Mouse (Mus musculus): ENCODE measurements around the gene Slc27a1.

The Slc27a1 gene

DNA sequence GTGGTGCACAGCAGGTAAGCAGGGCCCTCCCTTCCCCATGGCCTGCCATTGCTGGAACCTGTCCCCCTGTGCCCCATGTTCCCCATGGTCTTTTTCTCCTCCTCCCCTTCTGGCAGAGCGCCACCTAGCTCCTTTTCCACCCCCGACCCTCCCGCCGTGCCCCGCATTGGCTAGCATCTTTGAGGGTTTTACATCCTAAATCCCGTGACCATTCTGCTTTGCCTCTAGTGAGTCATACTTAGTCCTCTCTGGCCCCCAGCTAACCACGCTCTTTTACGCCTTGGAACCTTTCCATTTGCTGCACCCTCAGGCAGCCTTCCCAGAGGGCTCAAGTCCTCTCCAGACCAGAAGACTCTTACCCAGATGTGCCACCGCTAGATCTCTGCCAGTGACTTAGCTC, 11.5 kb downstream of the Slc27a1 start:
- DNase-seq (ENCODE audit: low read depth, low spot score), result no peak

DNA sequence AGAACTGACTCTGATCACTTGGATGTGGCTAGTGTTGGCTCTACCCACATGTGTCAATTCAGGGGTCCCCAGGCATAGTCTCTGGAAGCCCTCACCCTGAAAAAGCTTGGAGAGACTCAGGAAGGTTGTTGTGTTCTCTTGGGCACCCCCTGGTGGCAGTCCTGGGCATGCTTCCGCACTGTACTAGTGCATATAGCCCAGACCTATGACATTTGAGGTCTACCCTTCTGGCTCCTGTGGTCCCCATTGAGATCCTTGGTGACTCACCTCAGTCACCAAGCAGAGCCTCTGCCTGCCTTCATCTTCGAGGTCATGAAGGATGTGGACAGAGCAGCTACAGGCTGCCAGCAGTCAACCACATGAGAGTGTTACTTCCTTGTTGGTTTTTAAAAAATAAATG, 18.2 kb downstream of the Slc27a1 start:
- DNase-seq (ENCODE audit: low read depth, low spot score), result no peak

DNA sequence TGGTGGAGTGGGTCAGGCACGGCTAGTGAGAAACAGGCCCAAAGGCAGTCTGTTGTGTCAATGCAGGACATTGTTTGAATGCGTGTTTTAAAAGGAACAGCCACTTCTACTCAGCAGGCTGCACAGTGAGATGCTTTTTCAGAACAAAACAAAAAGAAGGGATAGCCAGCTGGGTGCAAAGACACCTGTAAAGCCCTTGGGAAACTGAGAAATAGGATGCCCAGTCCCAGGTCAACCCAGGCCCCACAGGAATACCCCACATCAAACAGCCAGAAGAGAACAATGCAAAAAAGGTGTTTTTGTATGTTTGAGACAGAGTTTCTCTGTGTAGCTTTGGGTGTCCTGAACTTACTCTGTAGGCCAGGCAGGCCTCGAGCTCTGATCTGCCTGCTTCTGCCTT, 20.1 kb downstream of the Slc27a1 start:
- DNase-seq (ENCODE audit: low read depth, low spot score), result no peak

DNA sequence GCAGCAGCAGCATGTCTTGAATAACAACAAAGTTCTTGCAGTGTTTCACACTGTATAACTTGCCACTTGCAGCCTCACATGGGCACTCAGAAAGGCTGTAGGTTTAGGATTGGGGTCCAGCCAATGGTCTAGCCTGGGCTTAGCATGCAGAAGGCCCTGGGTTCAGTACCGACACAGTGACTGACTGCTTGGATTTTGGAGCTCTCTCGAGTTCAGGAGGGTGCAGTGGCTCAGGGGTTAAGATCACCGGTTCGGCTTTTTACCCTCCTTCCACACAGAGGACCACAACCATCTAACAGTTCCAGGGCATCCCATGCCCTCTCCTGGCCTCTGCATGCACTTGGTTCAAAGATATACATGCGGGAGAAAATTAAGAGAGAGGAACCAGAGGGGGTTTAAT, 22.3 kb downstream of the Slc27a1 start:
- no peak for DNase-seq (ENCODE audit: low read depth, low spot score)

DNA sequence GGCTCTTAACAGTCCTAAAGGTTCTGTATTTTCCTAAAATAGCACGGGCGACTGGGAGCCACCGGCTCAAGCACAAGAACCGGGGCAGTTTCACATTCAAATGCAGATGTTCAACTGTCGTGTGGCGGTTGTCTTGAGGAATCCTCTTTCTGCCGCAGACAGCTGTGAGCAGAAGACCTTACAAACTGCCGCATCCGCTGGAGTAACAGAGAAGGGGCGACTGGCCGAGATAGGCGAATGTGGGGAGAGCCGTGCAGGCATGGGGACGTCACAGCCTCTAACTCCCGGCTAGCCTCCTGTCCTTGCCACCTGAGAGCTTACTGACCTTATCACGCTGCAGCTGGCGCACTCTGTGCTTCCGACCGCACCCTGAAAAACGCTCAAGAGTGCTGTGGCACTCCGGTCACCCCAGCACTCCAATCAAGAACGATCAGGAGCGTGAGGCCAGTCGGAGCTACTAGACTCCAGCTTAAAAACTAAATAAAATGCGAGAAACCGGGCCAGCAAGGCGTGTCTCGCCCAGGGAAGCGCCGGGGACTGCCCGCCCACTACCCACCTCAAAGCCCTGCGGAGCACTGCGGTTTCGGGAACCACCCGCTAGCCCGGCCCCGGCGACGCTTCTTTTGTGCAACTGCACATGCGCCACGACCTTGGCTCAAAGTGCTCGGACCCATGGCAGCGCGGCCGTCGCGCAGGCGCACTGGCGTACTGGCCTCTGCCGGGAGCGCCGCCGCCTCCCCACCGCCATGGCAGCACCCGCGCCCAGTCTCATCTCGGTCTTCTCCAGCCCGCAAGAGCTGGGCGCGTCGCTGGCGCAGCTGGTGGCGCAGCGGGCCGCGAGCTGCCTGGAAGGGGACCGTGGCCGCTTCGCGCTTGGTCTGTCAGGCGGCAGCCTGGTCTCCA, 23.0 kb downstream of the Slc27a1 start, which contains the start of gene Pgls:
Pgls (plus strand) TSS at position 706 of the 903 bp plus-strand sequence.
- DNase-seq (ENCODE audit: low read depth, low spot score), result peak; percentile 94

DNA sequence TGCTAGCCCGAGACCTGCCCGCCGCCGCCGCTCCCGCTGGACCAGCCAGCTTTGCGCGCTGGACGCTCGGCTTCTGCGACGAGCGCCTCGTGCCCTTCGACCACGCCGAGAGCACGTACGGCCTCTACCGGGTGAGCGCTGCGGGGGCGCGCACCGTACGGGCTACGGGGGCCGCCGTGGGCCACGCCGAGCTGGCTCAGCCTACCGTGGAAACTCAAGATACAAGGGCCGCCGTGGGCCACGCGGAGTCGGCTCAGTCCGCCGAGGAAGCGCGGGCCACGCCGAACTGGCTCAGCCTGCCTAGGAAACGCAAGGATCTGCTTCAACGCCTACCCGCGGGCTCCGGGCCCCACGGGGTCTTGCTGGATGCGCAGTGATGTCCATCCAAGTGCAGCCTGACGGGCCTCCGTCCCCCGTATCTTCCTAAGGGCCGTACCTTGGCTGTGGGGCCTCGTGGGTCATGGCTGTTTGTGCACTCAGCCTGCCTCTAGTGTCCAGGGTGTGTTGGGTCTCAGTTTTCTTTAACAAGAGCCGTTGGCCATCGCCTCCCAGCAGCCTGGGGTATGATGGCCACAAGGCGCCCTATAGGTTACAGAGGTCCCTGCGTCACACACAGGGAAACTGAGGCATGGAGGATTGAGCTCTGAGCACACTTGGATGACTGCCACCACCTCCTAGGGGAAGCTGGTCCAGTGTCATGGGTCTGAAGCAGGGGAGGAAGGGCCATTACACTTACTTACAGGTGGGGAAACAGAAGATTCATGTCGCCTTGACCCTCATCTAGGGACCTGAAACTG, 23.9 kb downstream of the Slc27a1 start:
- DNase-seq (ENCODE audit: low read depth, low spot score), result peak; percentile 86

DNA sequence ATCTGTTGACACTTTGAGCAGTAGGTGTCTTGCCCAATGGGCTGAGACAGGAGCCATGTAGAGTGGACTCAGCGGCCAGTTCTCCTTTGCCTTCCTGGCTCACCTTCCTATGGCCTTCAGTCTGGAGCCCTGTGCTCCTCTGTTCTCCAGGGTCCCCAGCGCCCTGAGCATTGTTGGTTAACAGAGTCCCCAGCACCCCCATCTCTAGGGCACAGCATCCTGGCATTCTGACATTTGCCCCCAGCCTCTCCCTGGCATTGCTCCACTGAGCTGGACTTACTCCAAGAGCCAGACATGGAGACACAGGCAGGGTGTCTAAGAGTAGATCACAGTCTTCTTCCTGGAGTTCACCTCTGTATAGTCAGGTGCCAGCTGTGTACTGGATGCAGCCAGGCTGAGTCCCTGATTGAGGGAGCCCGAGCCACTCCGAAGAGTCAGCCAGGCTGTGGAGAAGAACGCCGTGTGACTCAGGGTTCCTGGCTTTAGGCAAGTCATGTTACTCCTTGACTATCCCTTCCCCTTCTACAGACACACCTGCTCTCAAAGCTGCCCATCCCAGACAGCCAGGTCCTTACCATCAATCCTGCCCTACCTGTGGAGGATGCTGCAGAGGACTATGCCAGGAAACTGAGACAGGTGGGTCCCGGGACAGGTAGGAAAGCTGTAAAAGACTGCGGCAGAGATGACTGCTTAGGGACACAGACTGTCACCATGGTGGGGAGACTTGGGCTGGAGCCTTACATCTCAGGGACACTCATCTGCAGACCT, 25.1 kb downstream of the Slc27a1 start:
- no peak for DNase-seq (ENCODE audit: low read depth, low spot score)

DNA sequence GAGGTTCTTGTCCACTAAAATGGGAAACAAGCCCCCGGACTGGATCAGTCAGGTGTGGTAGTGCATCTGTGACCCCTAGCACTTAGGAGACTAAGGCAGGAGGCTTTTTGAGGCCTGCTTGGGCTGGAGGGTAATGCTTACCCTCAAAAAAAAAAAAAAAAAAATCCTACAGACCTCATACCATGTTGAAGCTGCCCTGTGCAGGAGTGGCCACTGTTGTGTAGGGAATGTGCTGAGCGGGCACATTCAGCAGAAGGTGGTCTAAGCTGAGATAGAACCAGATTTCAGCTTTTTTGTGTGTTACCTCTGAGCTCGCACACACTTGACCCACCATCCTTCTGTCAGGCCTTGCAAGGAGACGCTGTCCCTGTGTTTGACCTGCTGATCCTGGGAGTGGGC, 25.6 kb downstream of the Slc27a1 start:
- DNase-seq (ENCODE audit: low read depth, low spot score), result no peak

DNA sequence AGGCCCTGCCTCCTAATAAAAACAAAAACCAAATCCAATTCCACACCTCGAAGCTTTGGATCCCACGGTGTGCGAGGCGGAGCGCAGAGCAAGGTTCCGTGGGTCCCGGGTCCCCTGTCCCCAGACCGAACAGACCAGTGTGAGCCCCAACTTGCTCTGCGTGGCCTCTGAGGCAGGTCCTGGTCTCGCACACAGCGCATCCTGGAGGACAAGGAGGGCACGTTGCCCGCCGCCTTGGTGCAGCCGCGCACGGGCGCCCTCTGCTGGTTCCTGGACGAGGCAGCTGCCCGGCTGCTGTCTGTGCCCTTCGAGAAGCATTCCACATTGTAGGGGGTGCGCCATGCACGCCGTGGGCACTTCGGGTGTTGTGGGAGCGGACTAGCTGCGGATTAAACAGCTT, 27.2 kb downstream of the Slc27a1 start:
- peak; percentile 41 for DNase-seq (ENCODE audit: low read depth, low spot score)

DNA sequence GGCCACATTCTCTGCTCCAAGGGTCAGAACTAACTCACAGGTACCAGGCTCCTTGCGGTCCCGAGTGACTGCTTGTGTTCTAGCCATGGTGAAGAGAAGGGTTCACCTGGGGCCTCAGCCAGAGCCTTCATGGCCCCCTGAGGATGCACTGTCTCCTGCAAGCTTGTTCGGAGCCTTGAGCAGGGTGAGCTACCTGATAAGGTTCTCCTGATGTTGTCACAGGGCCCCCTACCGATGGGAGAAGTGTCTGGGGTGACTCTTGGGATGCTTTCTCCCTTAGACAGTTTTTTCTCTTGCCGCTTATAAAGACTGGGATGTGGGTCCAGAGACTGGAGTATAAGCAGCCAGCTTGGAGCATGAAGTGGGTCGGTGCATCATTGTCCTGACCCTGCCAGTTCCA, 27.7 kb downstream of the Slc27a1 start:
- no peak for DNase-seq (ENCODE audit: low read depth, low spot score)

DNA sequence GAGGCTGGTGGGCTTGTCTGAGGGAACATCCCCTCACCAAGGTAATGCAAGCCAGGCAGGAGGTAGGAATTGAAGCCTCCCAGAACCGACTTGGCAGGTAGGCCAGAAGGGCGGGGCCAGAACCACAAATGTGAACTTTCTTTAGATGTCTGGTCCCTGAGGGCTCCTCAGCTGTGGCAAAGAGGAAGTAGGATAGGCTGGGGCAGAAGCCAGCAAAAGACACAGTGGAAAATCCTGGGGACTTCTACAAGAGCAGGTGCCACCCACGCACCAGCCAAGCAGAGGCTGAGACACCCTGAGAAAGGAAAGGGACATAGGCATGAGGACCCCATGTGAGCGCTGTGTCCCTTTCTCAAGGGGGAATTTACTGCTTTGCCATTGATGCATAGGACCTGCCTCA, 28.1 kb downstream of the Slc27a1 start:
- DNase-seq (ENCODE audit: low read depth, low spot score), result no peak

DNA sequence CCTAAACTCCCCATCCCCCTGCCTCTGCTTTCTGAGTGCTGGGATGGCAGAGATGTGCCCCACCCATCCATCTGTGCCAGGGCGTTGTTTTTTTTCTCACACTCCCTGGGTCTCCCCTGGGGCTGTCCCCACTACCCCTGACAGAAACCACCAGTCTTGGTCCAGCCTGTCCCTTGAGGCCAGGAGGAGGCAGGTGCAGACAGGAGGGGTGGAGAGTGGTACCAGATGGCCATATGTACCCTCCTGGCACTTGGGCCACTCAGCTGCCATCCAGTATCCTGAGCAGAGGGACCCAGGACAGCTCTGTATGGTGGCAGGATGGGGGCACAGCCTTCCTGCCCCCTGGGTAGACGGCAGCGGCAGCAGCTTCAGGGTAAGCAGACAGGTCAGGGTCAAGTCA, 28.8 kb downstream of the Slc27a1 start, which contains the start of gene Fam129c:
Fam129c (plus strand) TSS at position 198 of the 400 bp plus-strand sequence.
- DNase-seq (ENCODE audit: low read depth, low spot score), result no peak

DNA sequence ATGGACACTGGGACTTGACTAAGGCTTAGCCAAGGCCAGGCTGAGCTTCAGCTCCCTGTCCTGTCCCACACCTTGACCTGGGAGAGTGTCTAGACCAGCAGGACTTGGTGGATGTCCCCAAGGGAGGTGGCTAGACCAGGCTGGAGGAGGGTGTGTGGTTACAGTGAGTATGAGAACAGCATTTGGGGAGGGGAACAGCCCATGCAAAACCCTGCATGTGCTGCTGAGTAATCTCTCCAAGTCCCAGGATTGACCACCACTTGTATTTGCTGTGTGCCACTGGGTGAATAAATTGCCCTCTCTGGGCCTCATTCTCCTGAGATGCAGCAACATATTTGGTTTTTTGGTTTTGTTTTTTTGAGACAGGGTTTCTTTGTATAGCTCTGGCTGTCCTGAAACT, 29.7 kb downstream of the Slc27a1 start:
- no peak for DNase-seq (ENCODE audit: low read depth, low spot score)

DNA sequence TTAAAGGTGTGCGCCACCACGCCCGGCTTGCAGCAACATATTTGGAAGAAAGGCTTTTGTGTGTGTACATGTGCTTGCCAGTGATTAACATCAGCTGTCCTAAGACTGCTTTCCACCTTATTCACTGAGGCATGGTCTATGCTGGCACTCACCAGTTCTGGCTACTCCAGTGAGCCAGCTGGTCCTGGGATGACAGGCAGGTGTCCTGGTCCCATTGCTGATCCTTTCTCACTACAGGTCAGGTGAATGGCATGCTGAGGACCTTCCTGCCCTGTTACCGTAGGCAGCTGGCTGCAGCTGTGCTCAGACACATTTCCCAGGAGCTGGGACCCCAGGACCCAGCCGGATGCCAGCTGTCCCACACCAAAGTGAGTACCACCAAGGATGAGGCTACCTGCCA, 30.2 kb downstream of the Slc27a1 start:
- DNase-seq (ENCODE audit: low read depth, low spot score), result no peak

DNA sequence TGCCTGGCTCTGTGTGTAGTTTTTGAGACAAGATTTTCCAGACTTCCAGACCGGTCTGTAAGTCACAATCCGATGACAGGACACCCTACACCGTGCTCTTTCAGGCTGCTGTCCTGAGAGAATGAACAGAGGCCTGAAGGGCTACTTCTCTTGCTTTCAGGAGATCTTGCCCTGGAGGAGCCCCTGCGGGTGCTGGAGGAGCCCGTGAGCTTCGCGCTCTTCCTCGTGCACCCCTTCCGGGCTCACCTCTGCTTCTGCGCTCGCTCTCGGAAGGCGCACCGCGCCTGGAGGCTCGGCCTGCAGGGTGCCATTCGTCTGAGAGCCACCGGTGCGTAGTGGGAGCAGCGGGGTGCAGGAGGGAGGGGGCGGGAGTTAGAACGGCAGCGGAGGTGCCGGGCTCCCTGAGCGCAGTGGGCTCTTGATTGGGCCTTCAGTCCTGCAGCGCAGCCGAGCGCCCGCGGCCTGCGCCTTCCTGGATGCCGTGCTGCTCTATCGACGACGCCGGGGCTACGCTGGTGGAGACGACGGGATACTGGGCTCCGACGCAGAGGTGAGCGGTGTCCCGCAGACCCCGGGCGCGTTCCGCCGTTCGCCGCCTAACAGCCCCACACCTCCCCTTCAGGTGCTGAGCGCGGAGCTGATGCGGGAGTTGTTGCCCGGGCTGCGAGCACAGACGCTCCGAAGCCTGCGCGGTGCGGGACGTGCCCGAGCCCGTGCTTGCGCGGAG, 33.4 kb downstream of the Slc27a1 start:
- DNase-seq (ENCODE audit: low read depth, low spot score), result no peak

DNA sequence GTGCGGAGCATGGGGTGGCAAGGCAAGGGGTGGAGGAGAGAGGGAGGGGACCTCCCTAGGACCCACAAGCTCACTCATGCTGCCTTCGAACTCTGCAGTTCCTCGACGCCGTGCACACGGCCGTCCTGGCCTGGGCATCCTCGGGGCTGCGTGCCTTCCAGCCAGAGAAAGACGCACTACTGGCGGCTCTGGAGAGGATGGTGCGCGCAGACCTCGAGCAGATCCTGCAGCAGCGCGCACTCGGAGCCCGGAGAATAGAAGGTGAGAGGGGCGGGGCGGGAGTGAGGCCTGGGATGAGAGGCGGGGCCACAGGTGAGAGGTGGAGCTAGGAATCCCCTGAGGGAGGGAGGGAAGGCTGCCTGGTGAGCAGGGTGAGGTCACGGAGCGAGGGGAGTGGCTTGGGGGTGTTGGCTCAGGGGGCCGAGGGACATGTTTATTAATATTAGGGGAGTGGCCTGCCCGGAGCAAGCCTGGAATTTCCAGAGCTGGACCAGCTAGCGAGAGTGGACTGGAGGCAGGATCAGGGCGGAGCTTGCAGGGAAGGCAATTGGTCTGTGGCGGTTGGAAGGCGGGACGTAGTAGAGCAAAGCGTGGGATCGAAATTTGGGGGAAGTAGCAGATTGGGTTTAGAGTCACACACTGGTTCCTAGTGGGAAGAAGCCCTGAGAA, 34.1 kb downstream of the Slc27a1 start:
- DNase-seq (ENCODE audit: low read depth, low spot score), result peak; percentile 35

DNA sequence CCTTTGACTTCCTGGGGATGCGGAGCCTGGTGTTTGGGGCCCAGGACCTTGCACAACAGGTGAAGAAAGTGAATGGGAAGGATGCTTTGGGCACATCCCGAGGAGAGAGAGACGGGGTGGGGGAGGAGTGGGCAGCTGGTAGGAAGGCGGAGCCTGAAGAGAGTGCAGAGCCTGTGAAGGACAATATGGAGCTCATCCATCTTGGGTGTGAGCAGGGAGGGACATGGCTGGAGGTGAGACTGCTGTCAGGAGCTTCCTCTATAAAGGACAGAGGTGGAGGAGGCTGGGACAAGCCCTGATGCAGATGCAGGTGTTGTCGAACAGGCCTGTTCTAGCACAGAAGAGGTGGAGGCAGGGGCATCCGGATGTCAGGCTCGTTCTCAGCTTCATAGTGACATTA, 35.3 kb downstream of the Slc27a1 start:
- DNase-seq (ENCODE audit: low read depth, low spot score), result no peak

DNA sequence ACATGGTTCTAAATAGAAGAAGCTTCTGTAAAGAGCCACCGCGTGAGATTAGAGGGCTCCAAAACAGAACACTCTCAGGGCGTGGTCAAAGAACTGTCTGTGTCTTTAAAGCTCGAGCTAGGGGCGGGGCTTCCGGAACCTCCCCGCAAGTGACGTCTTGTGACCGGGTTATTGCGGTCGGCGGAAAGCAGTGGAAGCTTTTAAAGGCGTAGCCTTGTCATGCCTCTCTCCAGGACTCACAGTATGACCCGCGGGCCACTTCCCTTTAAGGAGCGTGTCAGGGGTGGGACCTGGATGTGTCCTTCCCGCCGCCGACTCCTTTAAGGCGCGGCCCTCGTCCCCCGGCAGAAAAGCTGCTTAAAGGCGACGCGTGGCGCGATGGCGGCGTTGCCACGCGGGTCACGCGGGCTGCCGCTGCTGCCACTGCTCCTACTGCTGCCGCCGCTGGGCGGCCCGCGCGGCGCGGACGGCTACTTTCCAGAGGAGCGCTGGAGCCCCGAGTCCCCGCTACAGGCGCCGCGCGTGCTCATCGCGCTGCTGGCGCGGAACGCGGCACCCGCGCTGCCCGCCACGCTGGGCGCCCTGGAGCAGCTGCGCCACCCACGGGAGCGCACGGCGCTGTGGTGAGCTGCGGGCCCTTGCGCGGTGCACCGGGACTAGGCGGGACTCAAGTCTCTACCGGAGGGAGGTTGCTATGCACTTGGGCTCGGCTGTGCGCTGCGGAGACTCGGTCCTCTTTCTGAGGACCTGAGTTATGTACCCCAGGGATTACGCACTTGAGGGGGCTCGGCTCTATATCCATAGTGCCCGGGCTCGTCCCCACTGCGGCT, 42.4 kb downstream of the Slc27a1 start, which contains the start of gene Colgalt1:
Colgalt1 (plus strand) TSS at position 177 of the 830 bp plus-strand sequence.
- peak; percentile 99 for DNase-seq (ENCODE audit: low read depth, low spot score)

DNA sequence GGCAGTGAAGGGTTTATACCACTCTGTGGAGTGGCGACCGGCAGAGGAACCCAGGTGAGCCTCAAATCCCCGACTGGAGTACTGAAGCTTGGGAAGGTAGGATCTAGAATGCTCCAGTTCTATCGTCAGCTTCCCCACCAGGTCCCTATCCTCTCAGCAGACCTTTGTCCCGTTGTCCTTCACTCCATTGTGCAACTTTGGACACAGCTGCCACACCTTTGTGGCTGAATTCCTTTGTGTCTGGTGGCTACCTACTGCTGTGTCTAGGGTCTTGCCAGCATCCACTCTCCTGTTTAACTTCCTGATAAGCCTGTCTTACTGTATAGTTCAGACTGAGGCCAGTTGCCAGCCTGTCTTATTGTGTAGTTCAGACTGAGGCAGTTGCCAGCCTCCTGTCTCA, 43.5 kb downstream of the Slc27a1 start:
- no peak for DNase-seq (ENCODE audit: low read depth, low spot score)

DNA sequence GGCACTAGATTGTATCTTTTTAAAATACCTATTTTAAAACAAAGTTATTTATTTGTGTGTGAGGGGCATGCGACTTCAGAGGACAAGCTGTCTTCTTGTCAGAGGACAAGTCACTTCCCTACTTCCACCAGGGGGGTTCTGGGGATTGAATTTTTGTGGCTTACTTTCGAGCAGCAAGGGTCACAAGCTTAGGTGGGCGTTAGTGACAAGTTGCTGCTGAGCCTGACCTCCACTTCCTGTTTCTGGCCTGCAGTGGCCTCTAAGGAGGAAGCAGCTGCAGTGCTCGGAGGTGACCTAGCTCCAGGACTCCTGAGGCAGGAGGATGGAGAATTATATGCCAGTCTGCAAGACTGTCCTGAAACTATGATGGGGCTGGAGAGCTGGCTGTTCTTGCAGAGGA, 44.7 kb downstream of the Slc27a1 start:
- DNase-seq (ENCODE audit: low read depth, low spot score), result no peak
